Mouse (Mus musculus): ENCODE data around the gene Adk. TPM values are rescaled to one million over a fixed set of nuclear protein-coding genes. Genes with fewer than 3 reads are reported as not detected.
"Not testable (repeated sequence)": the region's sequence is repeated elsewhere in the genome, so short reads cannot be mapped to it uniquely, and the experiment has no call there.

Gene Adk
- polyA plus RNA-seq, 1 experiment from 2014 or later, result 112 TPM

DNA sequence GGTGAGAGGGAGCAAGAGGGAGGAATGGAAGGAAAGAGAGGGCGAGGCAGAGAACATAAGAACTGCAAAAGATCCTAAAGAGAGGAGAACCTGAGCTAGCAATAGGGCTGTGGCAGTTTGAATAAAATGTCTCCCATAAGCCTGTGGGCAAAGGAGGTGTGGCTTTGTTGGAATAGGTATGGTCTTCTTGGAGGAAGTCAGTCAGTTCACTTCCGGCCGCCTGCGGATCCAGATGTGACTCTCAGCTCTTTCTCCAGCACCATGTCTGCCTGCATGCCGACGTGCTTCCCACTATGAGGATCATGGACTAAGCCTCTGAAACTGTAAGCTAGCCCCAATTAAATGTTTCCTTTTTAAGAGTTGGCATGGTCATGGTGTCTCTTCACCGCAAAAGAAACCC, 428.9 kb downstream of the Adk start, which contains the start of gene Kat6b:
Gene Kat6b, plus strand, starts transcription at position 204 of the 400 bp plus-strand sequence.
- Histone ChIP-seq H3K4me3 (ENCODE audit: low read depth, low read length) (no peak within 1 kb of the TSS), H3K9me3 (ENCODE audit: control insufficient read depth, low read length) (no peaks in the 10 kb centered on the region), H3K4me1 (ENCODE audit: control insufficient read depth, insufficient read depth, low read length) (no peaks in the 10 kb centered on the region), H3K27me3 (ENCODE audit: control insufficient read depth, insufficient read depth, low read length) (no peaks in the 10 kb centered on the region), H3K9ac (ENCODE audit: low read length) (no peak within 1 kb of the TSS), H3K4me2 (no peak within 1 kb of the TSS), H3K36me3 (ENCODE audit: control insufficient read depth, insufficient read depth, low read length) (no peaks in the 10 kb centered on the region), H3K27ac (ENCODE audit: low read depth, low read length) (no peak within 1 kb of the TSS)
- no peak for ATAC-seq (ENCODE audit: low FRiP score)
- 88% methylated on average over 7 of the region's 7 CpGs for WGBS
- peak; percentile 41 for DNase-seq (ENCODE audit: low spot score, missing footprints)

DNA sequence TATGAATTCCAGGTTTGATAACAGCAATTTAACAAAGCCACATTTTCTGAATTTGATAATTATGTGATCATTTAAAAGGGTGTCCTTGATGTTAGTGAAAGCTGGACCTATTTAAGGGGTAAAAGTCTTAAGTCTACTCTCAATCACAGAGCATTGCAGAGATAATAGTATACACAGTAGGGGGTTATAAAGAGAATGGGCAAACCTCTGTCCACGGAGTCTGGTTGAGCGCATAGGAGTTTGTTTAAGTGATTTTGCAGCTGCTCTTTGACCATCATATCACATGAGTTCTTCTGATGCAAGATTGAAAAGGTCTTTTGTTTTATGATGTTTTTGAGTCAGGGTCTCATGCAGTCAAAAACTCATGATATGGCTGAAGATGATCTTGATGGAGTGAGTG, 431.8 kb downstream of the Adk start:
- Histone ChIP-seq H3K36me3 (ENCODE audit: control insufficient read depth, insufficient read depth, low read length) (no peaks in the 10 kb centered on the region), H3K9me3 (ENCODE audit: control insufficient read depth, low read length) (no peaks in the 10 kb centered on the region), H3K27me3 (ENCODE audit: control insufficient read depth, insufficient read depth, low read length) (no peaks in the 10 kb centered on the region), H3K4me3 (ENCODE audit: low read depth, low read length) (no peak overlapping the region), H3K27ac (ENCODE audit: low read depth, low read length) (no peak overlapping the region), H3K4me1 (ENCODE audit: control insufficient read depth, insufficient read depth, low read length) (0 out of 2 replicates have a peak, but pooled peaks cover 2% of the 10 kb centered on the region), H3K9ac (ENCODE audit: low read length) (no peak overlapping the region), H3K4me2 (no peak overlapping the region)
- 66% methylated on average over 2 of the region's 2 CpGs for whole genome bisulfite sequencing
- DNase-seq (ENCODE audit: low spot score, missing footprints), result peak; percentile 71
- no peak for ATAC-seq (ENCODE audit: low FRiP score)

DNA sequence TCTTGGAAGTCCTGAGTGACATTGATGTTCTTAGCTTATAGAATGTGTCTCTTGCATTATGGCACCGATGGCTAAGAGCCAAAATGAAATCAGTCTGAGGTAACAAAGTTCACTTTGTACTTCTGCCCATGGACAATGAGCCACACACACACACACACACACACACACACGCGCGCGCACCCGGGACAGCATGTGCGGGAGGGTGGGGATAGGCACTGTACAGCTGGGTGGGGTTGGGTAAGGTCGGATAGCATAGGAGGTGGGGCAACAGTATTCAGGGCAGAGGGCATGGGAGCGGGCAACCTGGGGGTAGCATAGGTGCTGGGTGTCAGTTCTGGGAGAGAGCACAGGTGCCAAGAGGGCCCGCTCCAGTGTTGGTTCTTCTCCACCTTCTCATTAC, 432.3 kb downstream of the Adk start:
- Histone ChIP-seq H3K36me3 (ENCODE audit: control insufficient read depth, insufficient read depth, low read length) (no peaks in the 10 kb centered on the region), H3K9me3 (ENCODE audit: control insufficient read depth, low read length) (no peaks in the 10 kb centered on the region), H3K27me3 (ENCODE audit: control insufficient read depth, insufficient read depth, low read length) (no peaks in the 10 kb centered on the region), H3K4me1 (ENCODE audit: control insufficient read depth, insufficient read depth, low read length) (0 out of 2 replicates have a peak, but pooled peaks cover 2% of the 10 kb centered on the region), H3K27ac (ENCODE audit: low read depth, low read length) (no peak overlapping the region), H3K4me3 (ENCODE audit: low read depth, low read length) (no peak overlapping the region), H3K4me2 (no peak overlapping the region), H3K9ac (ENCODE audit: low read length) (no peak overlapping the region)
- WGBS, result 95% methylated on average over 10 of the region's 10 CpGs
- ATAC-seq (ENCODE audit: low FRiP score) (no peak), DNase-seq (ENCODE audit: low spot score, missing footprints) (no peak)

DNA sequence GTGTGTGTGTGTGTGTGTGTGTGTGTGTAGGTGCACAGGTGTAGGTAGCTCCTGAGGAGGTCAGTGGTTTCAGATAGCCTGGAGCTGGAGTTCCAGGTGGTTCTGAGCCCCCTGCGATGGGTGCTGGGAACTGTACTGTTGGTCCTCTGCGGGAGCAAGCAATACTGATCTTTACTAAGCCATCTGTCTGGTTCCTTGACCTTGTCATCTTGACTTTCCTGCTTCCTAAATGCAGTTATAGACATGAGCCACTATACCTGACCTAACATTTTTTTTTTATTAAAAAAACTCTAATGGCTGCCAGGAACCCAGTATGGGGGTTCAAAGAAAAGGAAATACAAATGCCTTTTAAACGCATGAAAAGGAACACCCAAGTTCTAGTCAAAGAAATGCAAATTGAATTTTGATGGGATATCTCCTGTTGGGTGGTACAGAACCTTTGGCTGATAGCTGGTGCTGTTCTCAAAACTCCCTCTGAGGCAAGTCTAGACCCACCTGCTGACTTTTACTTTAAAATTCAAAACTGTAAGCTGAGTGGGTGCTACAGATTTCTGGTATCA, 433.7 kb downstream of the Adk start:
- no peak overlapping the region for H3K9ac ChIP-seq (ENCODE audit: low read length)
- H3K4me2 ChIP-seq, result no peak overlapping the region
- 0 out of 2 replicates have a peak, but pooled peaks cover 2% of the 10 kb centered on the region for H3K4me1 ChIP-seq (ENCODE audit: control insufficient read depth, insufficient read depth, low read length)
- DNase-seq (ENCODE audit: low spot score, missing footprints), result no peak
- H3K4me3 ChIP-seq (ENCODE audit: low read depth, low read length), result no peak overlapping the region
- H3K9me3 ChIP-seq (ENCODE audit: control insufficient read depth, low read length), result no peaks in the 10 kb centered on the region
- no peaks in the 10 kb centered on the region for H3K36me3 ChIP-seq (ENCODE audit: control insufficient read depth, insufficient read depth, low read length)
- no peak overlapping the region for H3K27ac ChIP-seq (ENCODE audit: low read depth, low read length)
- H3K27me3 ChIP-seq (ENCODE audit: control insufficient read depth, insufficient read depth, low read length), result no peaks in the 10 kb centered on the region
- no peak for ATAC-seq (ENCODE audit: low FRiP score)
- 94% methylated on average over 3 of the region's 3 CpGs for WGBS

DNA sequence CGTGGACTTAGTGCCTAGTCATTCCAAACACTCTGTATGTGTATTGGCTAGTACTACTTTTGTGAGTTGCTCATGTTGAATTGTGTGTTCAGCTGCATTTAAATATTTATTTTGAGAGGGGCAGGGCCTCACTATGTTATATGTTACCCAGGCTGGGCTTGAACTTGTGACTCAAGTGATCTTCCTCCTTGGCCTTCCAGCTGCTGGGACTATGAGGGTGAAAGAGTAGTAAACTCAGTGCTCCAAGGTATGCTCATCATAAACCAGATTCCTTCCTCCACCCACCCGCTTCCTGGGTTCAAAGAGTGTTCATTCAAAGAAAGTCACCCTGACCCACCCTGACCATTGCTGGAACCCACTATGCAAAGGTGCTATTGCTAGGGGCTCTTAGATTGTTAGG, 434.8 kb downstream of the Adk start:
- not testable (repeated sequence) for H3K4me1 ChIP-seq (ENCODE audit: control insufficient read depth, insufficient read depth, low read length); H3K27ac ChIP-seq (ENCODE audit: low read depth, low read length); ATAC-seq (ENCODE audit: low FRiP score); H3K27me3 ChIP-seq (ENCODE audit: control insufficient read depth, insufficient read depth, low read length); H3K4me2 ChIP-seq; H3K4me3 ChIP-seq (ENCODE audit: low read depth, low read length); H3K9ac ChIP-seq (ENCODE audit: low read length); H3K36me3 ChIP-seq (ENCODE audit: control insufficient read depth, insufficient read depth, low read length); H3K9me3 ChIP-seq (ENCODE audit: control insufficient read depth, low read length)
- peak; percentile 65 for DNase-seq (ENCODE audit: low spot score, missing footprints)
- 94% methylated on average over 2 of the region's 2 CpGs for WGBS

DNA sequence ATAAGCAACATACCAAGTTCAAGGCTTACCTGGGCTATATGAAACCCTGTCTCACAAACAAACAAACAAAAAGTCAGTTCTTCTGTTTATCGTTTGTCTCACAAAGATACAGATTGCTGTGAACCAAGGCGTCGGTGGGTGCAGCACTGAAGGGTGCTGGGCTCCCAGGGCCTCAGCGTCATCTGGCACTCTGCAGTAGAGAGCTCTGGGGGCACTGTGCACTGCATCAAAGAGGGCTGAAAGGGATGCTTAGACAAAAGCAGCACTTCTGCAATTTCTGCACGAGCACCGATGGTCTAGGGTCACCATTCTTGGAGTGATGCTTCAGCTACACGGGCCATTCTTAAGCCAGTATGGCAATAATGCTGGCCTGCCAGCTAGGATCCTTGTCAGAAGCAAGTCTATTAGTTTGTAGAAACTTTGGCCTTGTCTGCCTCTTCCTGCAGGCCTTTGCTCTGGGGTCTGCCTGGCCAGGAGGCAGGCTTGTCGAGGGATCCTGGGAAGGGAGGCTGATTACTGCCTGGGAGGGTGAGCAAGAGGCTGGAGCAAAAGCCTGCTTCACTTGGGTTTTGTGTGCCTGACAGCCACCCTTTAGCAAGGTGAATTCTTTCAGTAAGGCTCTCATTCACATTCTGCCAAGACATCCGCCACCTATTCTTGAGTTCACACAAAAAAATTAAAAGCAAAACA, 436.2 kb downstream of the Adk start:
- not testable (repeated sequence) for H3K9me3 ChIP-seq (ENCODE audit: control insufficient read depth, low read length); H3K9ac ChIP-seq (ENCODE audit: low read length); H3K36me3 ChIP-seq (ENCODE audit: control insufficient read depth, insufficient read depth, low read length); ATAC-seq (ENCODE audit: low FRiP score); H3K4me2 ChIP-seq; H3K27me3 ChIP-seq (ENCODE audit: control insufficient read depth, insufficient read depth, low read length); H3K4me3 ChIP-seq (ENCODE audit: low read depth, low read length); H3K4me1 ChIP-seq (ENCODE audit: control insufficient read depth, insufficient read depth, low read length)
- peak; percentile 74 for DNase-seq (ENCODE audit: low spot score, missing footprints)
- 86% methylated on average over 8 of the region's 9 CpGs for WGBS
- H3K27ac ChIP-seq (ENCODE audit: low read depth, low read length), result 0 out of 2 replicates have a peak overlapping the region, but pooled peaks have one; percentile 1

DNA sequence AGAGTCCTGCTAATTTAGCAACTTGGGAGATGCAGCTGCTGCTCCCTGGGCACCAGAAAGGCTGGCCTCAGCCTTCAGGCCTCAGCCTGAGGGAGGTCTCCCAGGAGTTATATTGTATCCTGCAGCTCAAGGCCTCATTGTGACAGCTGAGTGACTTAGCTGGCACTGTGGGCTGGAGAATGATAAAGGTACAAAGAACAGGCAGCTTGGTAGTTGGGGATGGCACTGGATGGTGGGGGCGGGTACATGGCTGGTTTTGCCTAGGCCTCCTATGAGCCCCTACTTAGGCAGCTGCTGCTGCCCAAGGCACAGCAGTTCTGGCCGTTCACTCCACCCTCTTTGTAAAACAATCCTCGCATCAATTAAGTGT, 436.7 kb downstream of the Adk start:
- H3K27ac ChIP-seq (ENCODE audit: low read depth, low read length), result peak overlapping the region; percentile 1; the same call in 1 of the 2 replicates
- H3K27me3 ChIP-seq (ENCODE audit: control insufficient read depth, insufficient read depth, low read length), result no peaks in the 10 kb centered on the region
- H3K36me3 ChIP-seq (ENCODE audit: control insufficient read depth, insufficient read depth, low read length), result no peaks in the 10 kb centered on the region
- DNase-seq (ENCODE audit: low spot score, missing footprints) (peak; percentile 73), ATAC-seq (ENCODE audit: low FRiP score) (no peak)
- 57% methylated on average over 3 of the region's 3 CpGs for WGBS
- no peaks in the 10 kb centered on the region for H3K9me3 ChIP-seq (ENCODE audit: control insufficient read depth, low read length)
- H3K4me1 ChIP-seq (ENCODE audit: control insufficient read depth, insufficient read depth, low read length), result 0 out of 2 replicates have a peak, but pooled peaks cover 2% of the 10 kb centered on the region
- no peak overlapping the region for H3K4me2 ChIP-seq
- H3K9ac ChIP-seq (ENCODE audit: low read length), result no peak overlapping the region
- H3K4me3 ChIP-seq (ENCODE audit: low read depth, low read length), result no peak overlapping the region

DNA sequence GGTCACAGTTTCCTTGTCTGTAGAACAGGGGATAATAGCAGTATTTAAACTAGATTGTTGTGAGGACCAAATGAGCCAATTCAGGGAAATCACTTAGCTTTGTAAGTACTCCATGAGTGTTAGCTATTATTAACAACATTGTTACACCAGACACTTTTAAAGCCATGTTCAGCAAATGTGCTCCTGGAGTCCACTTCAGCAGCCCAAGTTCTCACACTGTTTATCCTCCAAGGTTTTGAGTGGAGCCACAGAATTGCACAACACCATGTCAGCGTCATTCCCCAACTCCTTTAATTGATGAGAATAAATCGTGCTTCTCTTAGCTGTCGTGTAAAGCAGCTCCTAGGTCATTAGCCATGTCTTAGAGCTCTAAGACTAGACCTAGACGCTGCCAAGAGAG, 437.8 kb downstream of the Adk start:
- ATAC-seq (ENCODE audit: low FRiP score) (no peak), DNase-seq (ENCODE audit: low spot score, missing footprints) (no peak)
- H3K36me3 ChIP-seq (ENCODE audit: control insufficient read depth, insufficient read depth, low read length), result no peaks in the 10 kb centered on the region
- no peak overlapping the region for H3K9ac ChIP-seq (ENCODE audit: low read length)
- no peak overlapping the region for H3K27ac ChIP-seq (ENCODE audit: low read depth, low read length)
- 0 out of 2 replicates have a peak, but pooled peaks cover 2% of the 10 kb centered on the region for H3K4me1 ChIP-seq (ENCODE audit: control insufficient read depth, insufficient read depth, low read length)
- no peak overlapping the region for H3K4me2 ChIP-seq
- no peaks in the 10 kb centered on the region for H3K9me3 ChIP-seq (ENCODE audit: control insufficient read depth, low read length)
- H3K27me3 ChIP-seq (ENCODE audit: control insufficient read depth, insufficient read depth, low read length), result no peaks in the 10 kb centered on the region
- no peak overlapping the region for H3K4me3 ChIP-seq (ENCODE audit: low read depth, low read length)
- 79% methylated on average over 4 of the region's 4 CpGs for WGBS

All from midbrain, embryonic 11.5 days (tissue).